Mouse (Mus musculus) thymus, postnatal 10 days (tissue): ENCODE measurements around the gene Arid1b.

Experiments
- DNase-seq, 2 experiments: peaks; one replicate each; pipeline ENCODE4 v3.0.0; 2021; ENCODE audit warnings: low spot score in 2 of 2

The Arid1b gene

GRCm38 (mm10) chr17:4993840-4994503 is at the start of gene Arid1b:
TSS of gene Arid1b (plus strand) at chr17:4994332.
- DNase-seq: peak; percentile 79

GRCm38 (mm10) chr17:4945311-4945751 is 48.8 kb upstream of the Arid1b start:
- DNase-seq: no peak

- peak in 1 of 2 experiments; percentile 16 for DNase-seq
Measured at GRCm38 (mm10) chr17:4945871-4946331, 48.2 kb upstream of the Arid1b start.

- DNase-seq: no peak
Measured at GRCm38 (mm10) chr17:4946421-4946974, 47.6 kb upstream of the Arid1b start.

GRCm38 (mm10) chr17:4947013-4947412 is 47.1 kb upstream of the Arid1b start:
- DNase-seq: no peak

- DNase-seq: no peak
Measured at GRCm38 (mm10) chr17:4947439-4947838, 46.7 kb upstream of the Arid1b start.

- DNase-seq: no peak
Measured at GRCm38 (mm10) chr17:4948501-4948900, 45.6 kb upstream of the Arid1b start.

GRCm38 (mm10) chr17:4954431-4954830 is 39.7 kb upstream of the Arid1b start:
- DNase-seq: no peak

GRCm38 (mm10) chr17:4964192-4964877 is 29.8 kb upstream of the Arid1b start:
- DNase-seq: no peak

GRCm38 (mm10) chr17:4967201-4967600 is 26.9 kb upstream of the Arid1b start:
- DNase-seq: no peak

- DNase-seq: no peak
Measured at GRCm38 (mm10) chr17:4968035-4968434, 26.1 kb upstream of the Arid1b start.

GRCm38 (mm10) chr17:4968878-4969277 is 25.3 kb upstream of the Arid1b start:
- DNase-seq: no peak

- DNase-seq: no peak
Measured at GRCm38 (mm10) chr17:4972261-4972660, 21.9 kb upstream of the Arid1b start.

- no peak for DNase-seq
Measured at GRCm38 (mm10) chr17:4974736-4975135, 19.4 kb upstream of the Arid1b start.

- peak in 1 of 2 experiments; percentile 20 for DNase-seq
Measured at GRCm38 (mm10) chr17:4980151-4980550, 14.0 kb upstream of the Arid1b start.

GRCm38 (mm10) chr17:4982819-4983218 is 11.3 kb upstream of the Arid1b start:
- DNase-seq: no peak

GRCm38 (mm10) chr17:4984691-4985090 is 9.4 kb upstream of the Arid1b start:
- no peak for DNase-seq

- DNase-seq: no peak
Measured at GRCm38 (mm10) chr17:4990911-4991560, 3.1 kb upstream of the Arid1b start.

- DNase-seq: no peak
Measured at GRCm38 (mm10) chr17:4991600-4991999, 2.5 kb upstream of the Arid1b start.

GRCm38 (mm10) chr17:4993497-4993839 is 664 bp upstream of the Arid1b start:
- no peak for DNase-seq

GRCm38 (mm10) chr17:4994504-4994812 is 326 bp downstream of the Arid1b start:
- no peak for DNase-seq

- DNase-seq: peak; percentile 69 to 72
Measured at GRCm38 (mm10) chr17:4994813-4995560, 855 bp downstream of the Arid1b start.
